Mouse (Mus musculus) neural tube, embryonic 14.5 days (tissue): ENCODE measurements around the gene Irs1. TPM values are rescaled to one million over a fixed set of nuclear protein-coding genes. Genes with fewer than 3 reads are reported as not detected.

Experiments used
- ATAC-seq: fragments of 200-750 bp; cut with Nextera tagmentation; 2 replicates; pipeline ENCODE4 v1.8.0; 2017; ENCODE audit warnings: low read depth, mild to moderate bottlenecking, moderate TSS enrichment, moderate library complexity
- H3K27ac ChIP-seq: fragments of 300-500 bp; sonication (generic); 2 replicates; pipeline ENCODE4 v1.5.1; 2014; ENCODE audit warnings: low read depth, mild to moderate bottlenecking, control low read depth, low read length, moderate library complexity, mixed read lengths
- H3K27me3 ChIP-seq: fragments of 300-500 bp; sonication (generic); 2 replicates; pipeline ENCODE4 v1.6.1; 2014; ENCODE audit warnings: low read length; ENCODE audit not compliant: control insufficient read depth, insufficient read depth
- H3K36me3 ChIP-seq: fragments of 300-500 bp; sonication (generic); 2 replicates; pipeline ENCODE4 v1.6.1; 2014; ENCODE audit warnings: low read length, mixed read lengths; ENCODE audit not compliant: control insufficient read depth, insufficient read depth
- H3K4me1 ChIP-seq: fragments of 300-500 bp; sonication (generic); 2 replicates; pipeline ENCODE4 v1.6.1; 2014; ENCODE audit warnings: low read length; ENCODE audit not compliant: control insufficient read depth, insufficient read depth
- H3K4me2 ChIP-seq: fragments of 300-500 bp; sonication (generic); 2 replicates; pipeline ENCODE4 v1.6.1; 2014; ENCODE audit warnings: mild to moderate bottlenecking, low read depth, low read length, control low read depth
- H3K4me3 ChIP-seq: fragments of 300-500 bp; sonication (generic); 2 replicates; pipeline ENCODE4 v1.5.1; 2014; ENCODE audit warnings: low read depth, low read length, control low read depth, mixed read lengths
- H3K9ac ChIP-seq: fragments of 300-500 bp; sonication (generic); replicated peaks from 2 replicates; pipeline ENCODE4 v1.6.1; 2014; ENCODE audit warnings: low read depth, mild to moderate bottlenecking, control low read depth, low read length, mixed read lengths
- H3K9me3 ChIP-seq: fragments of 300-500 bp; sonication (generic); 2 replicates; pipeline ENCODE4 v1.6.1; 2016; ENCODE audit warnings: low read length; ENCODE audit not compliant: control insufficient read depth
- WGBS: fragments of 180-500 bp; shearing (Covaris S2); extraction: QIAGEN DNeasy Blood & Tissue Kit; methylation state at CpG from one replicate; pipeline ENCODE4 v1.1.7; 2014; 5-methylcytosine and 5-hydroxymethylcytosine counted together
- polyA plus RNA-seq: library from polyadenylated mRNA; unstranded; fragments of >200 nt; fragmentation: Nextera tagmentation; extraction: Ambion mirVana; gene quantifications from 2 replicates; pipeline ENCODE4 v1.2.1, GENCODE M21; 2014

The Irs1 gene
- polyA plus RNA-seq, 1 experiment from 2014 or later = 9.4 TPM

GRCm38 (mm10) chr1:82189516-82189915, 101.7 kb downstream of the Irs1 start:
- WGBS = 15% methylated on average over 3 of the region's 3 CpGs
- ATAC-seq = peak; percentile 87
- H3K4me3 ChIP-seq = no peak overlapping the region
- H3K4me2 ChIP-seq = no peak overlapping the region
- no peaks in the 10 kb centered on the region for H3K9me3 ChIP-seq
- H3K27ac ChIP-seq = no peak overlapping the region
- H3K4me1 ChIP-seq = no peaks in the 10 kb centered on the region
- H3K9ac ChIP-seq = no peak overlapping the region
- no peaks in the 10 kb centered on the region for H3K36me3 ChIP-seq
- H3K27me3 ChIP-seq = 0 out of 2 replicates have a peak, but pooled peaks cover 6% of the 10 kb centered on the region

- H3K4me1 ChIP-seq = no peaks in the 10 kb centered on the region
- H3K27me3 ChIP-seq = 0 out of 2 replicates have a peak, but pooled peaks cover 6% of the 10 kb centered on the region
- WGBS = 68% methylated on average over 10 of the region's 10 CpGs
Observed at GRCm38 (mm10) chr1:82188549-82189231, 102.5 kb downstream of the Irs1 start.

GRCm38 (mm10) chr1:82183913-82184442, 107.2 kb downstream of the Irs1 start:
- Histone ChIP-seq H3K36me3 (no peaks in the 10 kb centered on the region), H3K4me1 (no peaks in the 10 kb centered on the region), H3K4me2 (no peak overlapping the region), H3K27me3 (no peaks in the 10 kb centered on the region), H3K9ac (no peak overlapping the region), H3K9me3 (no peaks in the 10 kb centered on the region), H3K4me3 (no peak overlapping the region), H3K27ac (no peak overlapping the region)
- ATAC-seq = no peak
- 84% methylated on average over 8 of the region's 8 CpGs for whole genome bisulfite sequencing

More at GRCm38 (mm10) chr1:82188549-82189231, 102.5 kb downstream of the Irs1 start:
- H3K4me2 ChIP-seq = no peak overlapping the region
- H3K9me3 ChIP-seq = no peaks in the 10 kb centered on the region
- peak; percentile 35; the same call in 1 of the 2 replicates for ATAC-seq
- no peak overlapping the region for H3K9ac ChIP-seq
- no peaks in the 10 kb centered on the region for H3K36me3 ChIP-seq
- H3K27ac ChIP-seq = no peak overlapping the region
- no peak overlapping the region for H3K4me3 ChIP-seq

Other genes with a start within 250 kb of the Irs1 start
- gene Gm9747, start 58.3 kb downstream of the Irs1 start, polyA plus RNA-seq = 33.9 and 35.4 TPM in 2 replicates
- 2.7 and 3.2 TPM in 2 replicates for gene Rhbdd1, start 25.0 kb upstream of the Irs1 start, polyA plus RNA-seq